Mouse (Mus musculus) kidney, postnatal 4 days (tissue): ENCODE data around the gene Pigf.
A peak's percentile ranks its signal among the peaks of the same experiment; 100 is the strongest.
"Not testable (repeated sequence)": the region's sequence is repeated elsewhere in the genome, so short reads cannot be mapped to it uniquely, and the experiment has no call there.

Experiments used
- DNase-seq, 2 experiments: peaks; one replicate each; pipeline ENCODE4 v3.0.0; 2021; ENCODE audit warnings: mixed read lengths in 2 of 2

Pigf gene

GRCm38 (mm10) chr17:87025269-87025949 lies at the start of gene Pigf, which contains the start of gene Cript:
Gene Pigf, minus strand, starts transcription at chr17:87025406.
Gene Cript, plus strand, starts transcription at chr17:87025550.
- peak; percentile 99 for DNase-seq

- DNase-seq = no peak
These were observed 48.3 kb upstream of the Pigf start for GRCm38 (mm10) chr17:87073470-87073869.

GRCm38 (mm10) chr17:87072766-87073440 lies 47.7 kb upstream of the Pigf start:
- no peak for DNase-seq

- not testable (repeated sequence) for DNase-seq
These were observed 47.0 kb upstream of the Pigf start for GRCm38 (mm10) chr17:87072183-87072582.

- DNase-seq = no peak
These were observed 43.8 kb upstream of the Pigf start for GRCm38 (mm10) chr17:87068997-87069396.

GRCm38 (mm10) chr17:87063969-87064368 lies 38.8 kb upstream of the Pigf start:
- DNase-seq = no peak

- peak in 1 of 2 experiments; percentile 44 for DNase-seq
These were observed 38.3 kb upstream of the Pigf start for GRCm38 (mm10) chr17:87063461-87063860.

GRCm38 (mm10) chr17:87062639-87063038 lies 37.4 kb upstream of the Pigf start:
- DNase-seq = peak in 1 of 2 experiments; percentile 43

- DNase-seq = peak; percentile 27 to 39
These were observed 32.5 kb upstream of the Pigf start for GRCm38 (mm10) chr17:87057486-87058266.

GRCm38 (mm10) chr17:87056761-87057160 lies 31.6 kb upstream of the Pigf start:
- no peak for DNase-seq

- DNase-seq = no peak
These were observed 30.5 kb upstream of the Pigf start for GRCm38 (mm10) chr17:87055663-87056062.

GRCm38 (mm10) chr17:87055051-87055459 lies 29.8 kb upstream of the Pigf start:
- peak; percentile 65 to 80 for DNase-seq

GRCm38 (mm10) chr17:87053921-87054320 lies 28.7 kb upstream of the Pigf start:
- no peak for DNase-seq

- no peak for DNase-seq
These were observed 27.2 kb upstream of the Pigf start for GRCm38 (mm10) chr17:87052432-87052831.

- no peak for DNase-seq
These were observed 26.4 kb upstream of the Pigf start for GRCm38 (mm10) chr17:87051652-87052051.

- peak; percentile 36 to 51 for DNase-seq
These were observed 25.4 kb upstream of the Pigf start for GRCm38 (mm10) chr17:87050469-87051175.

GRCm38 (mm10) chr17:87049696-87050095 lies 24.5 kb upstream of the Pigf start:
- no peak for DNase-seq

- no peak for DNase-seq
These were observed 19.6 kb upstream of the Pigf start for GRCm38 (mm10) chr17:87044796-87045195.

GRCm38 (mm10) chr17:87044364-87044763 lies 19.2 kb upstream of the Pigf start:
- DNase-seq = peak; percentile 97

GRCm38 (mm10) chr17:87041739-87042138 lies 16.5 kb upstream of the Pigf start:
- DNase-seq = no peak

- no peak for DNase-seq
These were observed 13.3 kb upstream of the Pigf start for GRCm38 (mm10) chr17:87038496-87038895.

GRCm38 (mm10) chr17:87036141-87037073 lies 11.2 kb upstream of the Pigf start:
- peak; percentile 47 to 58 for DNase-seq
